Mouse (Mus musculus) embryonic stem cell, embryonic (primary cell): ENCODE measurements around the gene Gm29427.

Experiments
- CTCF ChIA-PET, 4 experiments: fragments of 300-600 bp in 2 of 4; fragments of 350-600 bp in 2 of 4; sonication (Branson Sonifier 250); formaldehyde crosslinking; loops; one replicate each; lab custom pipeline; 2022; ENCODE audit warnings: inconsistent platforms in 2 of 4; lab: Charles Lee
- POLR2A ChIA-PET, 4 experiments: fragments of 300-600 bp in 2 of 4; fragments of 350-600 bp in 2 of 4; sonication (Branson Sonifier 250); formaldehyde crosslinking; loops; one replicate each; lab custom pipeline; 2022; ENCODE audit warnings: antibody characterized with exemption in 4 of 4, inconsistent platforms in 1 of 4; lab: Charles Lee

The Gm29427 gene

GRCm38 (mm10) chr1:130737411-130737881, 21.8 kb upstream of the Gm29427 start:
- POLR2A ChIA-PET: interaction anchor here in 3 of 4 experiments (1.0 to 1.6 kb wide), 9 partner anchors 10 to 43 kb away, joined by 3 to 12 read pairs (median 4); partner anchors contain the start of gene Gm29427 (in 3 of the 3)
- CTCF ChIA-PET: no interaction called here

GRCm38 (mm10) chr1:130734852-130735251, 19.3 kb upstream of the Gm29427 start:
- CTCF ChIA-PET: interaction anchor here in 1 of 4 experiments (0.8 kb wide), 1 partner anchor 62 kb away, joined by 3 read pairs; no protein-coding TSS in a partner anchor
- POLR2A ChIA-PET: interaction anchor here in 2 of 4 experiments (0.9 to 2.3 kb wide), 7 partner anchors 10 to 511 kb away, joined by 3 to 10 read pairs (median 3); partner anchors contain the start of genes Gm29427 (in 2 of the 2) and Rassf5 (in 1 of the 2)

- ChIA-PET POLR2A (interaction anchor here in 2 of 4 experiments (1.0 to 2.3 kb wide), 5 partner anchors 11 to 511 kb away, joined by 3 to 10 read pairs (median 3); partner anchors contain the start of genes Gm29427 (in 1 of the 2) and Rassf5 (in 1 of the 2)), CTCF (no interaction called here)
These were observed 18.9 kb upstream of the Gm29427 start for GRCm38 (mm10) chr1:130734452-130734851.

GRCm38 (mm10) chr1:130733671-130734070, 18.1 kb upstream of the Gm29427 start:
- CTCF ChIA-PET: no interaction called here
- POLR2A ChIA-PET: interaction anchor here in 2 of 4 experiments (1.0 to 5.1 kb wide), 4 partner anchors 8 to 18 kb away, joined by 3 to 87 read pairs (median 27); partner anchors contain the start of genes Gm29427 (in 2 of the 2) and Yod1 (in 2 of the 2)

GRCm38 (mm10) chr1:130732706-130733658, 17.4 kb upstream of the Gm29427 start:
- CTCF ChIA-PET: interaction anchor here in 1 of 4 experiments (0.7 kb wide), 1 partner anchor 1415 kb away, joined by 5 read pairs; no protein-coding TSS in a partner anchor

GRCm38 (mm10) chr1:130731741-130732337, 16.2 kb upstream of the Gm29427 start, which contains the start of gene AA986860:
Gene AA986860 (plus strand): TSS chr1:130731976.
- ChIA-PET POLR2A (interaction anchor here in 3 of 4 experiments (0.5 to 5.1 kb wide), 30 partner anchors 9 to 1603 kb away, joined by 3 to 87 read pairs (median 4); partner anchors contain the start of genes Gm29427 (in 3 of the 3), Yod1 (in 3 of the 3), Cd55 (in 1 of the 3) and Fam72a (in 1 of the 3)), CTCF (interaction anchor here in 1 of 4 experiments (0.6 to 1.3 kb wide), 3 partner anchors 9 to 16 kb away, joined by 3 to 7 read pairs (median 5); partner anchors contain the start of gene Gm29427)

More at GRCm38 (mm10) chr1:130732706-130733658, 17.4 kb upstream of the Gm29427 start:
- POLR2A ChIA-PET: interaction anchor here in 3 of 4 experiments (0.5 to 5.1 kb wide), 11 partner anchors 9 to 1602 kb away, joined by 3 to 87 read pairs (median 6); partner anchors contain the start of genes Gm29427 (in 2 of the 3), Yod1 (in 2 of the 3), Fam72a (in 1 of the 3) and Srgap2 (in 1 of the 3)

- CTCF ChIA-PET: no interaction called here
These were observed 13.6 kb upstream of the Gm29427 start, which contains the start of gene Pfkfb2 for GRCm38 (mm10) chr1:130729153-130729552. Gene Pfkfb2 (minus strand): TSS chr1:130729253.

GRCm38 (mm10) chr1:130728708-130729107, 13.1 kb upstream of the Gm29427 start:
- POLR2A ChIA-PET: no interaction called here
- CTCF ChIA-PET: no interaction called here

More at GRCm38 (mm10) chr1:130729153-130729552, 13.6 kb upstream of the Gm29427 start, which contains the start of gene Pfkfb2:
- POLR2A ChIA-PET: interaction anchor here in 2 of 4 experiments (0.6 to 5.1 kb wide), 3 partner anchors 10 to 109 kb away, joined by 4 to 87 read pairs (median 5); partner anchors contain the start of genes Gm29427 (in 1 of the 2) and Yod1 (in 1 of the 2)

- ChIA-PET CTCF (no interaction called here), POLR2A (interaction anchor here in 2 of 4 experiments (1.1 to 2.4 kb wide), 3 partner anchors 10 to 12 kb away, joined by 5 to 13 read pairs (median 5); partner anchors contain the start of genes Yod1 (in 2 of the 2) and Gm29427 (in 1 of the 2))
These were observed 12.5 kb upstream of the Gm29427 start for GRCm38 (mm10) chr1:130728070-130728469.

GRCm38 (mm10) chr1:130726396-130726795, 10.8 kb upstream of the Gm29427 start:
- CTCF ChIA-PET: interaction anchor here in 1 of 4 experiments (0.6 kb wide), 1 partner anchor 308 kb away, joined by 4 read pairs; no protein-coding TSS in a partner anchor

GRCm38 (mm10) chr1:130724206-130724605, 8.6 kb upstream of the Gm29427 start:
- POLR2A ChIA-PET: interaction anchor here in 2 of 4 experiments (1.0 to 4.5 kb wide), 2 partner anchors 7 to 9 kb away, joined by 3 to 23 read pairs; partner anchors contain the start of genes AA986860 (in 1 of the 2) and Gm29427 (in 1 of the 2)
- CTCF ChIA-PET: interaction anchor here in 1 of 4 experiments (1.3 kb wide), 1 partner anchor 536 kb away, joined by 3 read pairs; no protein-coding TSS in a partner anchor

More at GRCm38 (mm10) chr1:130726396-130726795, 10.8 kb upstream of the Gm29427 start:
- POLR2A ChIA-PET: interaction anchor here in 3 of 4 experiments (1.0 to 2.4 kb wide), 7 partner anchors 8 to 52 kb away, joined by 3 to 13 read pairs (median 5); partner anchors contain the start of genes Gm29427 (in 3 of the 3) and Yod1 (in 1 of the 3)

GRCm38 (mm10) chr1:130717291-130717871, 1.8 kb upstream of the Gm29427 start, which contains the start of gene Yod1:
Gene Yod1 (plus strand): TSS chr1:130717327.
- ChIA-PET POLR2A (interaction anchor here in 3 of 4 experiments (0.6 to 6.2 kb wide), 17 partner anchors 10 to 1240 kb away, joined by 3 to 87 read pairs (median 4); partner anchors contain the start of genes AA986860 (in 3 of the 3), Cd55 (in 1 of the 3) and Pfkfb2 (in 1 of the 3)), CTCF (interaction anchor here in 1 of 4 experiments (0.5 kb wide), 1 partner anchor 341 kb away, joined by 3 read pairs; no protein-coding TSS in a partner anchor)

- POLR2A ChIA-PET: interaction anchor here in 3 of 4 experiments (1.0 to 6.2 kb wide), 24 partner anchors 10 to 811 kb away, joined by 3 to 87 read pairs (median 6); partner anchors contain the start of genes AA986860 (in 3 of the 3), Cd55 (in 1 of the 3), Fam72a (in 1 of the 3) and Il10 (in 1 of the 3)
These were observed 1.1 kb upstream of the Gm29427 start for GRCm38 (mm10) chr1:130716513-130717290.

GRCm38 (mm10) chr1:130716218-130716512, 566 bp upstream of the Gm29427 start:
- ChIA-PET CTCF (interaction anchor here in 1 of 4 experiments (1.3 to 1.4 kb wide), 3 partner anchors 16 to 530 kb away, joined by 3 to 7 read pairs (median 3); partner anchors contain the start of gene AA986860), POLR2A (interaction anchor here in 3 of 4 experiments (0.7 to 6.2 kb wide), 36 partner anchors 8 to 812 kb away, joined by 3 to 87 read pairs (median 5); partner anchors contain the start of genes AA986860 (in 2 of the 3), Fam72a (in 2 of the 3), Srgap2 (in 2 of the 3) and Cd55 (in 1 of the 3))

More at GRCm38 (mm10) chr1:130716513-130717290, 1.1 kb upstream of the Gm29427 start:
- CTCF ChIA-PET: no interaction called here

- CTCF ChIA-PET: no interaction called here
- POLR2A ChIA-PET: interaction anchor here in 2 of 4 experiments (1.9 to 6.2 kb wide), 2 partner anchors 17 to 31 kb away, joined by 8 to 87 read pairs; partner anchors contain the start of genes AA986860 (in 1 of the 2) and Pfkfb2 (in 1 of the 2)
These were observed 1.6 kb downstream of the Gm29427 start for GRCm38 (mm10) chr1:130714046-130714445.
